Mouse (Mus musculus) G1E (cell line): Measurements from ENCODE around the gene Rpl36. TPM values are rescaled to one million over a fixed set of nuclear protein-coding genes. Genes with fewer than 3 reads are reported as not detected.

Experiments
- ATAC-seq: 2 replicates; pipeline ENCODE4 v1.8.0; 2016; ENCODE audit warnings: mild to moderate bottlenecking; ENCODE audit not compliant: insufficient number of reproducible peaks, poor library complexity, low FRiP score, severe bottlenecking; ENCODE audit errors: extremely low read depth
- DNase-seq: peaks from one replicate; pipeline ENCODE4 v3.0.0; 2012; ENCODE audit warnings: low spot score
- H3K27me3 ChIP-seq: 2 replicates; pipeline ENCODE4 v1.6.1; 2012; ENCODE audit warnings: mild to moderate bottlenecking, low read length, inconsistent platforms; ENCODE audit not compliant: insufficient read depth
- H3K36me3 ChIP-seq: replicated peaks from 2 replicates; pipeline ENCODE3; 2012; ENCODE audit warnings: mild to moderate bottlenecking, inconsistent platforms
- H3K4me1 ChIP-seq: 2 replicates; pipeline ENCODE4 v1.6.1; 2012; ENCODE audit warnings: low read depth, low read length, inconsistent platforms, mixed read lengths; ENCODE audit not compliant: insufficient read depth
- H3K4me3 ChIP-seq: 2 replicates; pipeline ENCODE4 v1.5.1; 2012; ENCODE audit warnings: low read depth, mild to moderate bottlenecking, inconsistent platforms, low read length, moderate library complexity, mixed read lengths
- H3K9me3 ChIP-seq: replicated peaks from 2 replicates; pipeline ENCODE4 v1.6.1; 2012; ENCODE audit warnings: inconsistent platforms
- CTCF ChIP-seq: IDR thresholded peaks from 2 replicates; pipeline ENCODE4 v1.5.1; 2012; ENCODE audit warnings: low read depth, low read length, inconsistent platforms, mixed read lengths
- GATA1 ChIP-seq: IDR thresholded peaks from 2 replicates; pipeline ENCODE4 v1.6.1; 2012; ENCODE audit warnings: borderline replicate concordance, low read length, inconsistent platforms, mixed read lengths
- GATA2 ChIP-seq: IDR thresholded peaks from 2 replicates; pipeline ENCODE4 v1.6.1; 2012; ENCODE audit warnings: low read depth, low read length, inconsistent platforms, borderline replicate concordance
- POLR2AphosphoS5 ChIP-seq: IDR thresholded peaks from 2 replicates; pipeline ENCODE4 v1.6.1; 2012; ENCODE audit warnings: low read depth, low read length, inconsistent platforms; ENCODE audit not compliant: insufficient replicate concordance
- TAL1 ChIP-seq: conservative IDR thresholded peaks from 2 replicates; pipeline ENCODE4 v1.6.1; 2012; ENCODE audit warnings: low read depth, low read length, inconsistent platforms, mixed read lengths
- polyA plus RNA-seq: library from polyadenylated mRNA; stranded (reverse); fragments of >175 nt; gene quantifications from 2 replicates; pipeline ENCODE4 v1.2.3, GENCODE M21; 2012
- total RNA-seq, 2 experiments: library from RNA; stranded (forward) in 1 of 2; stranded (reverse) in 1 of 2; fragments of 200-1000 nt in 1 of 2; fragments of >200 nt in 1 of 2; fragmentation: Nextera tagmentation in 1 of 2; gene quantifications; 2 replicates each; pipeline ENCODE4 v1.2.3; 2014 to 2017

The Rpl36 gene
- total and polyA plus RNA-seq, 3 experiments, result 1,885 to 9,624 (median 2,574) TPM

- TF ChIP-seq TAL1, result no peak
- no peak for TF ChIP-seq GATA1
- no peak for TF ChIP-seq GATA2
- no peak for TF ChIP-seq CTCF
- TF ChIP-seq POLR2AphosphoS5, result no peak
- DNase-seq (no peak), ATAC-seq (no peak)
- Histone ChIP-seq H3K27me3 (peaks cover 62% of the 10 kb centered on the region), H3K36me3 (no peaks in the 10 kb centered on the region), H3K4me1 (peaks cover 4% of the 10 kb centered on the region), H3K9me3 (peaks cover 2% of the 10 kb centered on the region; the same call in 1 of the 2 replicates), H3K4me3 (no peak overlapping the region)
Measured at GRCm38 (mm10) chr17:56634023-56634422, 20.8 kb downstream of the Rpl36 start.

- Histone ChIP-seq H3K4me1 (no peaks in the 10 kb centered on the region), H3K27me3 (peaks cover 53% of the 10 kb centered on the region), H3K4me3 (no peak overlapping the region), H3K9me3 (no peaks in the 10 kb centered on the region), H3K36me3 (no peaks in the 10 kb centered on the region)
- ATAC-seq (no peak), DNase-seq (no peak)
- no peak for TF ChIP-seq GATA2
- TF ChIP-seq TAL1, result no peak
- no peak for TF ChIP-seq CTCF
- TF ChIP-seq GATA1, result no peak
- TF ChIP-seq POLR2AphosphoS5, result no peak
Measured at GRCm38 (mm10) chr17:56643237-56643636, 30.0 kb downstream of the Rpl36 start.

- TF ChIP-seq CTCF (no peak), GATA2 (no peak), GATA1 (no peak), POLR2AphosphoS5 (no peak), TAL1 (no peak)
- H3K9me3 ChIP-seq, result no peaks in the 10 kb centered on the region
- H3K27me3 ChIP-seq, result peaks cover 46% of the 10 kb centered on the region
- H3K36me3 ChIP-seq, result no peaks in the 10 kb centered on the region
- peaks cover 3% of the 10 kb centered on the region; the same call in 1 of the 2 replicates for H3K4me1 ChIP-seq
- no peak overlapping the region for H3K4me3 ChIP-seq
- ATAC-seq (no peak), DNase-seq (no peak)
Measured at GRCm38 (mm10) chr17:56647546-56647945, 34.3 kb downstream of the Rpl36 start.

GRCm38 (mm10) chr17:56651801-56652200, 38.6 kb downstream of the Rpl36 start:
- no peak for TF ChIP-seq GATA1
- no peak for TF ChIP-seq GATA2
- no peak for TF ChIP-seq POLR2AphosphoS5
- no peak for TF ChIP-seq TAL1
- TF ChIP-seq CTCF, result no peak
- H3K9me3 ChIP-seq, result no peaks in the 10 kb centered on the region
- peaks cover 3% of the 10 kb centered on the region; the same call in 1 of the 2 replicates for H3K4me1 ChIP-seq
- no peak for DNase-seq
- ATAC-seq, result no peak
- no peak overlapping the region for H3K4me3 ChIP-seq
- H3K27me3 ChIP-seq, result peaks cover 68% of the 10 kb centered on the region
- no peaks in the 10 kb centered on the region for H3K36me3 ChIP-seq

GRCm38 (mm10) chr17:56654771-56655170, 41.6 kb downstream of the Rpl36 start:
- H3K36me3 ChIP-seq, result no peaks in the 10 kb centered on the region
- no peak for DNase-seq
- peaks cover 11% of the 10 kb centered on the region for H3K4me1 ChIP-seq
- no peak for ATAC-seq
- TF ChIP-seq GATA2, result no peak
- no peak for TF ChIP-seq TAL1
- no peak for TF ChIP-seq GATA1
- TF ChIP-seq CTCF, result no peak
- no peak for TF ChIP-seq POLR2AphosphoS5
- no peaks in the 10 kb centered on the region for H3K9me3 ChIP-seq
- no peak overlapping the region for H3K4me3 ChIP-seq
- H3K27me3 ChIP-seq, result peaks cover 54% of the 10 kb centered on the region

- Histone ChIP-seq H3K9me3 (no peaks in the 10 kb centered on the region), H3K4me1 (peaks cover 12% of the 10 kb centered on the region), H3K36me3 (no peaks in the 10 kb centered on the region), H3K27me3 (peaks cover 54% of the 10 kb centered on the region), H3K4me3 (no peak overlapping the region)
- DNase-seq, result no peak
- no peak for ATAC-seq
- no peak for TF ChIP-seq CTCF
- no peak for TF ChIP-seq GATA2
- no peak for TF ChIP-seq TAL1
- TF ChIP-seq GATA1, result no peak
- TF ChIP-seq POLR2AphosphoS5, result no peak
Measured at GRCm38 (mm10) chr17:56655311-56655710, 42.1 kb downstream of the Rpl36 start.
